Mouse (Mus musculus): ENCODE measurements around the gene Slc39a11. TPM values are rescaled to one million over a fixed set of nuclear protein-coding genes. Genes with fewer than 3 reads are reported as not detected.

The Slc39a11 gene
- polyA plus RNA-seq, 1 experiment = 16.9 TPM

GRCm38 (mm10) chr11:113424765-113425164 is 225.1 kb downstream of the Slc39a11 start:
- TF ChIP-seq CTCF (IDR thresholded peaks at IDR 0.05; ENCODE audit: insufficient read depth, low read length) (no peak), POLR2A (IDR thresholded peaks at IDR 0.05; ENCODE audit: borderline replicate concordance, extremely low read depth, low read depth, low read length) (no peak)
- DNase-seq = no peak
- WGBS = 82% methylated on average over 3 of the region's 4 CpGs
- Histone ChIP-seq H3K4me3 (replicated peaks; ENCODE audit: extremely low read depth, low read depth, low read length) (no peak overlapping the region), H3K4me1 (ENCODE audit: control insufficient read depth, insufficient read depth, low read length) (no peaks in the 10 kb centered on the region)

DNA sequence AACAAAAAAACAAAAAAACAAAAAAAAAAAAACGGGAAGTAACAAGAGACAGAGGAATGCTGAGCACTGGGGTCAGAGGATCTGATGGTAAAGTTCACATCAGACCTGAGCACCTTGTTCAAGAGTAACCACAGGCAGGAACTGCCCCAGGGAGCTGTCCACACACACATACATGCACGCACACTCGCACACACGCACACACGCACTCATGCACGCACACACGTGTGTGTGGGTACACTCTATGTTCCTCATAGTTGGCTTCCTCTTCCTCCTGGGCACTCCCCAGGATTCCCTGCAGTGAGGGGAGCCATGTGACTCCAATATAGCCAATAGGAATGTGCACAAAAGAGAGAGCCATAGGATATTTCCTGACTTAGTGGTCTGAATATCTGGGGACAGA is 227.3 kb downstream of the Slc39a11 start:
- Histone ChIP-seq H3K4me1 (ENCODE audit: control insufficient read depth, insufficient read depth, low read length) (no peaks in the 10 kb centered on the region), H3K4me3 (replicated peaks; ENCODE audit: extremely low read depth, low read depth, low read length) (no peak overlapping the region)
- WGBS = 88% methylated on average over 7 of the region's 7 CpGs
- no peak for DNase-seq
- TF ChIP-seq POLR2A (IDR thresholded peaks at IDR 0.05; ENCODE audit: borderline replicate concordance, extremely low read depth, low read depth, low read length) (no peak), CTCF (IDR thresholded peaks at IDR 0.05; ENCODE audit: insufficient read depth, low read length) (no peak)

- no peak for DNase-seq
- H3K4me3 ChIP-seq (replicated peaks; ENCODE audit: extremely low read depth, low read depth, low read length) = no peak overlapping the region
- 80% methylated on average over 15 of the region's 15 CpGs for WGBS
- TF ChIP-seq POLR2A (IDR thresholded peaks at IDR 0.05; ENCODE audit: borderline replicate concordance, extremely low read depth, low read depth, low read length) (no peak), CTCF (IDR thresholded peaks at IDR 0.05; ENCODE audit: insufficient read depth, low read length) (no peak)
- H3K4me1 ChIP-seq (ENCODE audit: control insufficient read depth, insufficient read depth, low read length) = no peaks in the 10 kb centered on the region
Observed at GRCm38 (mm10) chr11:113418921-113419655, 230.8 kb downstream of the Slc39a11 start.

- WGBS = 93% methylated on average over 4 of the region's 4 CpGs
- Histone ChIP-seq H3K4me1 (ENCODE audit: control insufficient read depth, insufficient read depth, low read length) (no peaks in the 10 kb centered on the region), H3K4me3 (replicated peaks; ENCODE audit: extremely low read depth, low read depth, low read length) (no peak overlapping the region)
- no peak for DNase-seq
- TF ChIP-seq POLR2A (IDR thresholded peaks at IDR 0.05; ENCODE audit: borderline replicate concordance, extremely low read depth, low read depth, low read length) (no peak), CTCF (IDR thresholded peaks at IDR 0.05; ENCODE audit: insufficient read depth, low read length) (no peak)
Observed at GRCm38 (mm10) chr11:113417948-113418347, 231.9 kb downstream of the Slc39a11 start.

DNA sequence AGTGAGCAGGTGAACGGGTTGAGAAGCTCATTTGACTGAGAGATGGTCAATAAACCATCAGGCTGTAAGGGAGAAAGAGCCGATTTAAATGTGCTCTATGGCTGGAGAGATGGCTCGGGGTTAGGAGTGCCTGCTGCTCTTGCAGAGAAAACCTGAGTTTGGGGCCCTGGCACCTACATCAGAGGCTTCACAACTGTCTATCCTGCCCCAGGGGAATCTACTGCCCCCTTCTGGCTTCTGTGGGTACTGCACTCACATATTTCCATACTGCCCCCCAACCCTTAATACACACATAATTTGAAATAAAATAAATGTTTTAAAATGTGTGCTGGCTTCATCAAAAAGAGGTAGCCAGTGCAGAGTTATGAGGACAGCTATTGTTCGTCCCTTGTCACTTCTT is 237.3 kb downstream of the Slc39a11 start:
- 90% methylated on average over 4 of the region's 4 CpGs for WGBS
- TF ChIP-seq POLR2A (IDR thresholded peaks at IDR 0.05; ENCODE audit: borderline replicate concordance, extremely low read depth, low read depth, low read length) = no peak
- TF ChIP-seq CTCF (IDR thresholded peaks at IDR 0.05; ENCODE audit: insufficient read depth, low read length) = no peak
- no peak for DNase-seq

DNA sequence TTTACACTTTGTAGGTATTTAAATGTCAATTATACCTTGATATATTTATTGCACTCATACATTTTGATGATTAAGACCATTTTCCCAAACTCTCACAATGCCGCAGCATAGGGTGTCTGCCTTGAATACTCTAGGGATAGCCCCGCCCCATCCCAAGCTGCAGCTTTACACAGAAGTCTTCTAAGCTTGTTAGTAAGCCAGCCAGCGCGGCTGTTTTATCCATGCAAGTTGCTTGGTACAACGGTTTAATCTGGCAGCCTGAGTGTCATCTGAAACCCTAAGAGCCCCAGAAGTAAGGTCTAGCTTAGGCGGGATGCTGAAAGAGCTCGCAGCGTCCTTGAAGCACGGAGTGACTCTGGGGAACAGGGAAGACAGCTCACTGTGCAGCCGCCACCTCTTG is 238.1 kb downstream of the Slc39a11 start:
- Histone ChIP-seq H3K4me1 (ENCODE audit: control insufficient read depth, insufficient read depth, low read length) (no peaks in the 10 kb centered on the region), H3K4me3 (replicated peaks; ENCODE audit: extremely low read depth, low read depth, low read length) (no peak overlapping the region)
- 82% methylated on average over 10 of the region's 10 CpGs for WGBS
- DNase-seq = no peak
- TF ChIP-seq CTCF (IDR thresholded peaks at IDR 0.05; ENCODE audit: insufficient read depth, low read length) = no peak
- TF ChIP-seq POLR2A (IDR thresholded peaks at IDR 0.05; ENCODE audit: borderline replicate concordance, extremely low read depth, low read depth, low read length) = no peak

More for the DNA sequence above, 237.3 kb downstream of the Slc39a11 start:
- Histone ChIP-seq H3K4me1 (ENCODE audit: control insufficient read depth, insufficient read depth, low read length) (no peaks in the 10 kb centered on the region), H3K4me3 (replicated peaks; ENCODE audit: extremely low read depth, low read depth, low read length) (no peak overlapping the region)

GRCm38 (mm10) chr11:113409121-113409520 is 240.8 kb downstream of the Slc39a11 start:
- Histone ChIP-seq H3K4me3 (replicated peaks; ENCODE audit: extremely low read depth, low read depth, low read length) (no peak overlapping the region), H3K4me1 (ENCODE audit: control insufficient read depth, insufficient read depth, low read length) (no peaks in the 10 kb centered on the region)
- WGBS = 91% methylated on average over 9 of the region's 9 CpGs
- DNase-seq = no peak
- TF ChIP-seq POLR2A (IDR thresholded peaks at IDR 0.05; ENCODE audit: borderline replicate concordance, extremely low read depth, low read depth, low read length) (no peak), CTCF (IDR thresholded peaks at IDR 0.05; ENCODE audit: insufficient read depth, low read length) (peak; percentile 46)

- no peak for DNase-seq
- H3K4me3 ChIP-seq (replicated peaks; ENCODE audit: extremely low read depth, low read depth, low read length) = no peak overlapping the region
- WGBS = 96% methylated on average over 4 of the region's 4 CpGs
- H3K4me1 ChIP-seq (ENCODE audit: control insufficient read depth, insufficient read depth, low read length) = no peaks in the 10 kb centered on the region
- TF ChIP-seq POLR2A (IDR thresholded peaks at IDR 0.05; ENCODE audit: borderline replicate concordance, extremely low read depth, low read depth, low read length) = no peak
- no peak for TF ChIP-seq CTCF (IDR thresholded peaks at IDR 0.05; ENCODE audit: insufficient read depth, low read length)
Observed at GRCm38 (mm10) chr11:113407474-113407873, 242.4 kb downstream of the Slc39a11 start.

GRCm38 (mm10) chr11:113400868-113401267 is 249.0 kb downstream of the Slc39a11 start:
- Histone ChIP-seq H3K4me3 (replicated peaks; ENCODE audit: extremely low read depth, low read depth, low read length) (no peak overlapping the region), H3K4me1 (ENCODE audit: control insufficient read depth, insufficient read depth, low read length) (no peaks in the 10 kb centered on the region)
- 97% methylated on average over 4 of the region's 4 CpGs for WGBS
- DNase-seq = no peak
- TF ChIP-seq CTCF (IDR thresholded peaks at IDR 0.05; ENCODE audit: insufficient read depth, low read length) (no peak), POLR2A (IDR thresholded peaks at IDR 0.05; ENCODE audit: borderline replicate concordance, extremely low read depth, low read depth, low read length) (no peak)

- TF ChIP-seq POLR2A (IDR thresholded peaks at IDR 0.05; ENCODE audit: borderline replicate concordance, extremely low read depth, low read depth, low read length) (no peak), CTCF (IDR thresholded peaks at IDR 0.05; ENCODE audit: insufficient read depth, low read length) (no peak)
- H3K4me1 ChIP-seq (ENCODE audit: control insufficient read depth, insufficient read depth, low read length) = no peaks in the 10 kb centered on the region
- no peak overlapping the region for H3K4me3 ChIP-seq (replicated peaks; ENCODE audit: extremely low read depth, low read depth, low read length)
- no peak for DNase-seq
- WGBS = 68% methylated on average over 11 of the region's 11 CpGs
Observed at GRCm38 (mm10) chr11:113399601-113400000, 250.3 kb downstream of the Slc39a11 start.
